Mouse (Mus musculus) retina, postnatal 7 days (tissue): ENCODE measurements around the gene Nrip2.

ENCODE experiments used
- DNase-seq: peaks from one replicate; pipeline ENCODE4 v3.0.0-alpha.2; 2012; ENCODE audit warnings: low read depth, low spot score

The Nrip2 gene

GRCm38 (mm10) chr6:128397574-128398261 lies 1.4 kb upstream of the Nrip2 start:
- no peak for DNase-seq

GRCm38 (mm10) chr6:128399421-128400185 lies 507 bp downstream of the Nrip2 start:
- no peak for DNase-seq

- no peak for DNase-seq
Measured at GRCm38 (mm10) chr6:128404708-128405107, 5.6 kb downstream of the Nrip2 start.

GRCm38 (mm10) chr6:128408544-128409125 lies 9.5 kb downstream of the Nrip2 start:
- DNase-seq = no peak

- DNase-seq = no peak
Measured at GRCm38 (mm10) chr6:128410305-128410704, 11.2 kb downstream of the Nrip2 start.

- peak; percentile 57 for DNase-seq
Measured at GRCm38 (mm10) chr6:128411115-128411514, 12.0 kb downstream of the Nrip2 start.

- no peak for DNase-seq
Measured at GRCm38 (mm10) chr6:128416169-128416568, 17.1 kb downstream of the Nrip2 start.

GRCm38 (mm10) chr6:128418076-128418475 lies 19.0 kb downstream of the Nrip2 start:
- DNase-seq = no peak

- DNase-seq = no peak
Measured at GRCm38 (mm10) chr6:128421036-128421435, 21.9 kb downstream of the Nrip2 start.

GRCm38 (mm10) chr6:128421480-128421879 lies 22.4 kb downstream of the Nrip2 start:
- DNase-seq = no peak

- no peak for DNase-seq
Measured at GRCm38 (mm10) chr6:128423496-128424268, 24.6 kb downstream of the Nrip2 start.

- DNase-seq = peak; percentile 97
Measured at GRCm38 (mm10) chr6:128424269-128425019, 25.3 kb downstream of the Nrip2 start, which contains the start of gene Itfg2. Itfg2 (minus strand) TSS chr6:128424931.

GRCm38 (mm10) chr6:128425046-128425445 lies 25.9 kb downstream of the Nrip2 start:
- DNase-seq = no peak

GRCm38 (mm10) chr6:128427571-128427970 lies 28.5 kb downstream of the Nrip2 start:
- DNase-seq = no peak

GRCm38 (mm10) chr6:128429300-128429699 lies 30.2 kb downstream of the Nrip2 start:
- DNase-seq = no peak

GRCm38 (mm10) chr6:128429826-128430225 lies 30.7 kb downstream of the Nrip2 start:
- no peak for DNase-seq

GRCm38 (mm10) chr6:128432356-128432915 lies 33.3 kb downstream of the Nrip2 start:
- DNase-seq = no peak

- no peak for DNase-seq
Measured at GRCm38 (mm10) chr6:128433566-128433965, 34.5 kb downstream of the Nrip2 start.

- no peak for DNase-seq
Measured at GRCm38 (mm10) chr6:128435474-128435873, 36.4 kb downstream of the Nrip2 start.

- DNase-seq = no peak
Measured at GRCm38 (mm10) chr6:128436356-128437005, 37.4 kb downstream of the Nrip2 start.
